Mouse (Mus musculus) ES-Bruce4 (cell line): ENCODE data around the gene Fthl17e. TPM values are rescaled to one million over a fixed set of nuclear protein-coding genes. Genes with fewer than 3 reads are reported as not detected.
"Not testable (repeated sequence)": the region's sequence is repeated elsewhere in the genome, so short reads cannot be mapped to it uniquely, and the experiment has no call there.

Experiments
- H3K27ac ChIP-seq: 2 replicates; pipeline ENCODE4 v1.5.1; 2012; ENCODE audit warnings: low read length, inconsistent platforms; ENCODE audit not compliant: insufficient read depth
- H3K27me3 ChIP-seq: 2 replicates; pipeline ENCODE4 v1.6.1; 2012; ENCODE audit warnings: mild to moderate bottlenecking, low read length, inconsistent platforms; ENCODE audit not compliant: control insufficient read depth, poor library complexity, insufficient read depth, severe bottlenecking
- H3K36me3 ChIP-seq: 2 replicates; pipeline ENCODE4 v1.6.1; 2012; ENCODE audit warnings: inconsistent platforms, mild to moderate bottlenecking, low read length, moderate library complexity; ENCODE audit not compliant: control insufficient read depth, poor library complexity, insufficient read depth, severe bottlenecking
- H3K4me1 ChIP-seq: one replicate; pipeline ENCODE4 v1.8.1; 2011; ENCODE audit warnings: low read length; ENCODE audit not compliant: control insufficient read depth, insufficient read depth
- H3K4me3 ChIP-seq: 2 replicates; pipeline ENCODE4 v1.5.1; 2011; ENCODE audit warnings: low read depth, mild to moderate bottlenecking, low read length
- H3K9ac ChIP-seq: 2 replicates; pipeline ENCODE4 v1.6.1; 2012; ENCODE audit warnings: low read depth, mild to moderate bottlenecking, inconsistent platforms; ENCODE audit not compliant: poor library complexity, severe bottlenecking
- H3K9me3 ChIP-seq: replicated peaks from 2 replicates; pipeline ENCODE4 v1.6.1; 2012; ENCODE audit warnings: mild to moderate bottlenecking, low read length, inconsistent platforms; ENCODE audit not compliant: control insufficient read depth, poor library complexity, insufficient read depth, severe bottlenecking
- CTCF ChIP-seq: IDR thresholded peaks from one replicate; pipeline ENCODE4 v1.8.1; 2011; ENCODE audit warnings: low read depth, low read length
- EP300 ChIP-seq: IDR thresholded peaks from 2 replicates; pipeline ENCODE4 v1.6.1; 2011; ENCODE audit warnings: low read depth, low read length; ENCODE audit not compliant: insufficient read depth
- POLR2A ChIP-seq: IDR thresholded peaks from one replicate; pipeline ENCODE4 v1.8.1; 2011; ENCODE audit warnings: low read length; ENCODE audit not compliant: insufficient read depth
- polyA plus RNA-seq: library from polyadenylated mRNA; stranded (reverse); fragments of >200 nt; gene quantifications from 2 replicates; pipeline ENCODE4 v1.2.4, GENCODE M21; 2011; ENCODE audit warnings: low read depth; ENCODE audit not compliant: missing spikeins, insufficient read depth, insufficient read length

Fthl17e gene
- polyA plus RNA-seq: not detected in 2 replicates

GRCm38 (mm10) chrX:9033193-9033592, at the start of gene Fthl17e:
Fthl17e (plus strand) TSS chrX:9033493.
- H3K9ac ChIP-seq, H3K27ac ChIP-seq, H3K27me3 ChIP-seq, H3K4me1 ChIP-seq, H3K36me3 ChIP-seq, H3K4me3 ChIP-seq, H3K9me3 ChIP-seq: not testable (repeated sequence)

GRCm38 (mm10) chrX:8986655-8987054, 46.6 kb upstream of the Fthl17e start, which contains the start of gene Fthl17d:
Fthl17d (minus strand) TSS chrX:8986755.
- H3K9me3 ChIP-seq, H3K4me1 ChIP-seq, H3K36me3 ChIP-seq, H3K9ac ChIP-seq, H3K27me3 ChIP-seq, H3K4me3 ChIP-seq, H3K27ac ChIP-seq: not testable (repeated sequence)

GRCm38 (mm10) chrX:9016079-9016478, 17.2 kb upstream of the Fthl17e start:
- TF ChIP-seq EP300: no peak
- TF ChIP-seq CTCF: no peak
- TF ChIP-seq POLR2A: no peak
- no peak overlapping the region for H3K4me3 ChIP-seq
- H3K27ac ChIP-seq: no peak overlapping the region
- H3K27me3 ChIP-seq: no peaks in the 10 kb centered on the region
- no peaks in the 10 kb centered on the region for H3K9me3 ChIP-seq
- H3K36me3 ChIP-seq: no peaks in the 10 kb centered on the region
- H3K9ac ChIP-seq: no peak overlapping the region
- H3K4me1 ChIP-seq: no peaks in the 10 kb centered on the region

- no peaks in the 10 kb centered on the region for H3K27me3 ChIP-seq
- no peaks in the 10 kb centered on the region for H3K36me3 ChIP-seq
- no peaks in the 10 kb centered on the region for H3K9me3 ChIP-seq
- H3K9ac ChIP-seq: no peak overlapping the region
- TF ChIP-seq POLR2A (no peak), EP300 (no peak), CTCF (no peak)
- no peaks in the 10 kb centered on the region for H3K4me1 ChIP-seq
- H3K27ac ChIP-seq: no peak overlapping the region
- H3K4me3 ChIP-seq: no peak overlapping the region
Measured at GRCm38 (mm10) chrX:9019481-9019880, 13.8 kb upstream of the Fthl17e start.

- H3K9ac ChIP-seq, H3K27ac ChIP-seq, H3K36me3 ChIP-seq, H3K9me3 ChIP-seq, H3K27me3 ChIP-seq, H3K4me3 ChIP-seq, H3K4me1 ChIP-seq: not testable (repeated sequence)
Measured at GRCm38 (mm10) chrX:9041611-9042010, 8.3 kb downstream of the Fthl17e start.

GRCm38 (mm10) chrX:9060952-9061351, 27.7 kb downstream of the Fthl17e start:
- H3K9ac ChIP-seq, H3K27ac ChIP-seq, H3K4me3 ChIP-seq, H3K9me3 ChIP-seq, H3K27me3 ChIP-seq, H3K36me3 ChIP-seq, H3K4me1 ChIP-seq: not testable (repeated sequence)
- peak; percentile 28 for TF ChIP-seq CTCF

GRCm38 (mm10) chrX:9062101-9062500, 28.8 kb downstream of the Fthl17e start:
- Histone ChIP-seq H3K4me1 (no peaks in the 10 kb centered on the region), H3K27ac (no peak overlapping the region), H3K9me3 (no peaks in the 10 kb centered on the region), H3K9ac (no peak overlapping the region), H3K36me3 (no peaks in the 10 kb centered on the region), H3K4me3 (no peak overlapping the region), H3K27me3 (no peaks in the 10 kb centered on the region)
- no peak for TF ChIP-seq CTCF
- no peak for TF ChIP-seq POLR2A
- TF ChIP-seq EP300: no peak

GRCm38 (mm10) chrX:9062715-9063114, 29.4 kb downstream of the Fthl17e start, which contains the start of gene Fthl17f:
Fthl17f (plus strand) TSS chrX:9063015.
- H3K4me1 ChIP-seq, H3K27me3 ChIP-seq, H3K27ac ChIP-seq, H3K9ac ChIP-seq, H3K36me3 ChIP-seq, H3K9me3 ChIP-seq: not testable (repeated sequence)
- peak within 1 kb of the TSS; percentile 39; the same call in 1 of the 2 replicates for H3K4me3 ChIP-seq
